Mouse (Mus musculus) CH12.LX (cell line): ENCODE results near the gene Slc12a5. TPM values are rescaled to one million over a fixed set of nuclear protein-coding genes. Genes with fewer than 3 reads are reported as not detected.

ENCODE experiments used
- DNase-seq: peaks from one replicate; pipeline ENCODE4 v3.0.0-alpha.2; 2013; ENCODE audit errors: extremely low read depth
- H3K27ac ChIP-seq: 2 replicates; pipeline ENCODE4 v1.5.1; 2012; ENCODE audit warnings: low read depth, mild to moderate bottlenecking, control low read depth, moderate library complexity; ENCODE audit not compliant: insufficient read depth
- H3K27me3 ChIP-seq: replicated peaks from 2 replicates; pipeline ENCODE3; 2012; ENCODE audit warnings: inconsistent platforms
- H3K36me3 ChIP-seq, 2 experiments: replicated peaks in 1 of 2; 2 replicates each; pipeline versions ENCODE3 to v1.6.1; 2012; ENCODE audit warnings: inconsistent platforms in 1 of 2, low read length in 1 of 2, mild to moderate bottlenecking in 1 of 2, mixed read lengths in 1 of 2, moderate library complexity in 1 of 2; ENCODE audit not compliant: control insufficient read depth in 1 of 2, insufficient read depth in 1 of 2
- H3K4me1 ChIP-seq, 2 experiments: 2 replicates each; pipeline ENCODE4 v1.6.1; 2012; ENCODE audit warnings: inconsistent platforms in 1 of 2, moderate library complexity in 1 of 2; ENCODE audit not compliant: insufficient read depth in 2 of 2, control insufficient read depth in 1 of 2
- H3K4me2 ChIP-seq: 2 replicates; pipeline ENCODE4 v1.6.1; 2012; ENCODE audit warnings: low read depth, mild to moderate bottlenecking, control low read depth; ENCODE audit not compliant: poor library complexity, insufficient read depth, severe bottlenecking
- H3K4me3 ChIP-seq, 3 experiments: fragments of 150-350 bp in 1 of 3; sonication (generic) in 1 of 3; replicated peaks in 1 of 3; 2 replicates each; pipeline versions ENCODE3 to v1.5.1; 2011 to 2012; ENCODE audit warnings: low read depth in 2 of 3, low read length in 2 of 3, mild to moderate bottlenecking in 2 of 3, moderate library complexity in 2 of 3, control low read depth in 1 of 3, improper control_type of control experiment in 1 of 3, inconsistent platforms in 1 of 3, mixed read lengths in 1 of 3; ENCODE audit not compliant: poor library complexity in 1 of 3
- H3K79me2 ChIP-seq: replicated peaks from 2 replicates; pipeline ENCODE4 v1.6.1; 2012; ENCODE audit warnings: mild to moderate bottlenecking, moderate library complexity; ENCODE audit not compliant: control insufficient read depth, poor library complexity, insufficient read depth, severe bottlenecking; ENCODE audit errors: extremely low read depth
- H3K9ac ChIP-seq: 2 replicates; pipeline ENCODE4 v1.6.1; 2012; ENCODE audit warnings: low read depth, mild to moderate bottlenecking, control low read depth, moderate library complexity; ENCODE audit not compliant: insufficient read depth
- H3K9me3 ChIP-seq: replicated peaks from 2 replicates; pipeline ENCODE3; 2012; ENCODE audit warnings: low read length, inconsistent platforms, mixed read lengths
- BHLHE40 ChIP-seq: IDR thresholded peaks from 2 replicates; pipeline ENCODE4 v1.6.1; 2011; ENCODE audit warnings: mild to moderate bottlenecking, low read depth, low read length, improper control_type of control experiment
- CHD2 ChIP-seq: IDR thresholded peaks from 2 replicates; pipeline ENCODE4 v1.6.1; 2011; ENCODE audit warnings: low read length, improper control_type of control experiment
- ELF1 ChIP-seq: IDR thresholded peaks from 2 replicates; pipeline ENCODE4 v1.6.1; 2014; ENCODE audit warnings: low read depth, mild to moderate bottlenecking, inconsistent platforms, low read length, improper control_type of control experiment
- ETS1 ChIP-seq: conservative IDR thresholded peaks from 2 replicates; pipeline ENCODE4 v1.6.1; 2012; ENCODE audit warnings: low read depth, mild to moderate bottlenecking, inconsistent platforms, low read length, improper control_type of control experiment, moderate library complexity
- JUN ChIP-seq: IDR thresholded peaks from 2 replicates; pipeline ENCODE4 v1.6.1; 2011; ENCODE audit warnings: low read depth, mild to moderate bottlenecking, low read length, improper control_type of control experiment, moderate library complexity; ENCODE audit not compliant: insufficient read depth
- KAT2A ChIP-seq: IDR thresholded peaks from 2 replicates; pipeline ENCODE4 v1.6.1; 2012; ENCODE audit warnings: low read length, improper control_type of control experiment, inconsistent platforms; ENCODE audit not compliant: insufficient replicate concordance
- MAFK ChIP-seq: IDR thresholded peaks from 2 replicates; pipeline ENCODE4 v1.6.1; 2011; ENCODE audit warnings: low read length, improper control_type of control experiment; ENCODE audit not compliant: insufficient replicate concordance
- MAZ ChIP-seq: IDR thresholded peaks from 2 replicates; pipeline ENCODE4 v1.6.1; 2012; ENCODE audit warnings: low read depth, mild to moderate bottlenecking, inconsistent platforms, low read length, improper control_type of control experiment, moderate library complexity
- NRF1 ChIP-seq: IDR thresholded peaks from 2 replicates; pipeline ENCODE4 v1.6.1; 2014; ENCODE audit warnings: low read depth, mild to moderate bottlenecking, inconsistent platforms, low read length, improper control_type of control experiment, moderate library complexity
- POLR2AphosphoS2 ChIP-seq: IDR thresholded peaks from 2 replicates; pipeline ENCODE4 v1.6.1; 2011; ENCODE audit warnings: low read depth, low read length, improper control_type of control experiment
- SIN3A ChIP-seq: IDR thresholded peaks from 2 replicates; pipeline ENCODE4 v1.6.1; 2012; ENCODE audit warnings: low read length, improper control_type of control experiment, inconsistent platforms
- SMC3 ChIP-seq: IDR thresholded peaks from 2 replicates; pipeline ENCODE4 v1.6.1; 2011; ENCODE audit warnings: low read depth, low read length, improper control_type of control experiment
- TBP ChIP-seq: conservative IDR thresholded peaks from 2 replicates; pipeline ENCODE4 v1.6.1; 2011; ENCODE audit warnings: low read depth, low read length, improper control_type of control experiment
- ZC3H11A ChIP-seq: IDR thresholded peaks from 2 replicates; pipeline ENCODE4 v1.6.1; 2012; ENCODE audit warnings: low read depth, mild to moderate bottlenecking, inconsistent platforms, low read length, improper control_type of control experiment
- ZKSCAN1 ChIP-seq: IDR thresholded peaks from 2 replicates; pipeline ENCODE4 v1.6.1; 2012; ENCODE audit warnings: low read depth, inconsistent platforms, low read length, improper control_type of control experiment, borderline replicate concordance
- ZNF384 ChIP-seq: IDR thresholded peaks from 2 replicates; pipeline ENCODE4 v1.6.1; 2012; ENCODE audit warnings: low read depth, low read length, improper control_type of control experiment, inconsistent platforms
- dilution Hi-C: fragments of 300-500 bp; cut with MboI; formaldehyde crosslinking; loops from 2 replicates; pipeline ENCODE4 v1.14.3; 2020; ENCODE audit warnings: low sequenced_read_pairs; ENCODE audit not compliant: extremely low pct_unique_long_range_greater_than_20kb, extremely low pct_ligation_motif_present
- in situ Hi-C: fragments of 300-500 bp; cut with MboI; formaldehyde crosslinking; loops from 3 replicates; pipeline ENCODE4 v1.14.3; 2019; ENCODE audit warnings: low sequenced_read_pairs, low pct_ligation_motif_present, low pct_unique_long_range_greater_than_20kb, mixed read lengths
- polyA plus RNA-seq: library from polyadenylated mRNA; unstranded; fragments of >175 nt; gene quantifications from 2 replicates; pipeline ENCODE4 v1.2.1, GENCODE M21; 2012; ENCODE audit warnings: low read depth; ENCODE audit not compliant: insufficient read length
- total RNA-seq, 2 experiments: library from RNA; depleted of rRNA; stranded (reverse); fragments of 300-350 nt in 1 of 2; fragments of >200 nt in 1 of 2; gene quantifications; 2 replicates each; pipeline ENCODE4 v1.2.3; 2012 to 2014

Gene Slc12a5
- total and polyA plus RNA-seq, 3 experiments: 0.05 to 0.83 (median 0.30) TPM

DNA sequence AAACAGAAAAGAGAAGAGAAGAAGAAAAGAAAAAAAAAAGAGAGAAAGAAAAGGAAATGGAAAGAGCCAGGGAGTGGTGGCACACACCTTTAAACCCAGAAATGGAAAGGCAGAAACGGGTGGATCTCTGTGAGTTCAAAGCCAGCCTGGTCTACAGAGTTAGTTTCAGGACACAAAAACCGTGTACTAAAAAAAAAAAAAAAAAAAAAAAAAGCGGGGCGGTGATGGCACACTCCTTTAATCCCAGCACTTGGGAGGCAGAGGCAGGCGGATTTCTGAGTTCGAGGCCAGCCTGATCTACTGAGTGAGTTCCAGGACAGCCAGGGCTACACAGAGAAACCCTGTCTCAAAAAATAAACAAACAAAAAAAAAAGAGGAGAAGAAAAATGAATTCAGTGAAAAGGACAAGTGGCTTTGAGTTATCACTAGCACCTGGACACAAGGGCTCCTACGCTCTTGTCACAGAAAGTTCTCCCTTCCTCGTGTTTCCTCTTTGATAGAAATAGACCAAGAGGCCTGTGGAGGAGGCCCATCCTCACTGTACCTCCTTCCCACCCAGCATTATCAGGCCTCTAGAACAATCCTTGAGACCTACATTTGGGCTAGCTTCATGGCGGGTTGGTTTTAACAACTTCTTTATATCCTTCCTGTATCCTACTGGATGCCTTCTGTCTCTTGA, 47.7 kb upstream of the Slc12a5 start:
- DNase-seq: peak; percentile 19
- Histone ChIP-seq H3K27ac (peak overlapping the region; percentile 27), H3K36me3 (peaks cover 13 to 21% of the 10 kb centered on the region in 2 experiments), H3K4me2 (peak overlapping the region; percentile 41), H3K4me1 (peaks cover 12 to 45% of the 10 kb centered on the region in 2 experiments), H3K9me3 (peaks cover 3% of the 10 kb centered on the region), H3K4me3 (peak overlapping the region in 2 of 3 experiments; percentile 11 to 90), H3K27me3 (no peaks in the 10 kb centered on the region), H3K79me2 (peaks cover 10% of the 10 kb centered on the region), H3K9ac (peak overlapping the region; percentile 90; the same call in 1 of the 2 replicates)
- dilution Hi-C loops (no loop called here), in situ Hi-C loops (no loop called here)
- TF ChIP-seq ZC3H11A: no peak
- no peak for TF ChIP-seq NRF1
- peak; percentile 54 for TF ChIP-seq ZNF384

DNA sequence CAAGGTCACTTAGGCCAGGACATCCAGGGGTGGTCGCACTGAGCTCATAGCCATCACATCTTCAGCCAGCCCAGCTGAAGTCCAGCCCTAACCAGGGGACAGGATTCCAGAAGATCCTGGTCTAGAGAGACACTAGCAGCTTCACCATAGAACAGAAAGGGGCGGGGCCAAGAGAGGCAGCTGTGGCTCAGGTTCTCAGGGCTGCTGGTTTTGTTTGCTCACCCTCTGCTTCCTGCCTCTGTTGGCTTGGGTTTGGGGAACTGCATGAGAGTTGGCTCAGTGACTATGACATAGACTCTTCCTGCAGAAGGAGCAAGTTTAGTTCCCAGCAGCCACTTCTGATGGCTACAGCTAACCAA, 47.2 kb upstream of the Slc12a5 start:
- Histone ChIP-seq H3K9me3 (no peaks in the 10 kb centered on the region), H3K4me3 (no peak overlapping the region), H3K4me1 (peaks cover 12 to 45% of the 10 kb centered on the region in 2 experiments), H3K9ac (no peak overlapping the region), H3K79me2 (peaks cover 10% of the 10 kb centered on the region), H3K36me3 (peaks cover 8 to 19% of the 10 kb centered on the region in 2 experiments), H3K27me3 (no peaks in the 10 kb centered on the region), H3K27ac (peak overlapping the region; percentile 27), H3K4me2 (no peak overlapping the region)
- TF ChIP-seq ELF1: 0 out of 2 replicates have a peak, but pooled peaks have one; percentile 45
- no peak for TF ChIP-seq MAZ
- TF ChIP-seq BHLHE40: no peak
- TF ChIP-seq POLR2AphosphoS2: no peak
- no peak for TF ChIP-seq SMC3
- 0 out of 2 replicates have a peak, but pooled peaks have one; percentile 8 for TF ChIP-seq ETS1
- TF ChIP-seq ZKSCAN1: no peak
- no peak for TF ChIP-seq ZNF384
- TF ChIP-seq KAT2A: no peak
- TF ChIP-seq SIN3A: no peak
- TF ChIP-seq TBP: no peak
- no peak for TF ChIP-seq JUN
- TF ChIP-seq MAFK: no peak
- TF ChIP-seq CHD2: no peak
- in situ Hi-C loops (no loop called here), dilution Hi-C loops (no loop called here)
- peak; percentile 91 for DNase-seq
